Mouse (Mus musculus) heart, adult 11 months (tissue): ENCODE data around the gene 1500015O10Rik.

Experiments
- DNase-seq: peaks from one replicate; pipeline ENCODE4 v3.0.0; 2022

Gene 1500015O10Rik

GRCm38 (mm10) chr1:43730491-43730924, at the start of gene 1500015O10Rik:
TSS of gene 1500015O10Rik (plus strand) at chr1:43730602.
- DNase-seq, result peak; percentile 91

DNA sequence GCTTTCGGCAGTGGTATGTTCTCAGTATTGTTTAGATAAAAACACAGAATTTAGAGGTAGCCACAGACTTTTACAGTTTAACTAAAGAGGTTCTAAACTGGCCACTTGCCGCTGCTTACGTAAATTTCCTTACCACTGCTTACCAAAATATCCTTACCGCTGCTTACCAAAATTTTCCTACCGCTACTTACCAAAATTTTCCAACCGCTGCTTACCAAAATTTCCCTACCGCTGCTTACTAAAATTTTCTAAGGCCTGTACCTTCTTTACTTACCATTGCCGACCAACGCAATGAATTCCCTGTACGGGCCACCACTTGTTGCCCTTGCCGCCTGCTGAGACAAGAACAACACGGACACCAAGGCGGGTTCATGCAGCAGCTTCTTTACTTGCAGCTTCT, 40.4 kb upstream of the 1500015O10Rik start:
- peak; percentile 40 for DNase-seq

DNA sequence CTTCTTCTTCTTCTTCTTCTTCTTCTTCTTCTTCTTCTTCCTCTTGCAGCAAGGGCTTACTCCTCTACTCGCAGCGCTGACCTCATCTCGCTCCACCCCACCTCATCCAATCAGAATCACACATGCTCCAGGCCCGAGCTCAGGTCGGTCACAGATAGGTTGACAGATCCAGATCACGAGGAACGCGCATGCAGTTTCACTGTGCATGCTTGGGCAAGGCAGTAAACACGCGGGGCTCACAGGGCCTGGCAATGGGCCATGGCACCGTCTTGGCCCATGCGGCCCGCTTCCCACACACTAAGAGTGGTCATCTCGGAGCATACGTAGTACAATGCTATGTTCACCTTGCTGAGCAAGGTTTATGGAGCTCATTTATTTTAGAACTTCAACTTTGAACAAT, 39.9 kb upstream of the 1500015O10Rik start:
- DNase-seq, result peak; percentile 88

DNA sequence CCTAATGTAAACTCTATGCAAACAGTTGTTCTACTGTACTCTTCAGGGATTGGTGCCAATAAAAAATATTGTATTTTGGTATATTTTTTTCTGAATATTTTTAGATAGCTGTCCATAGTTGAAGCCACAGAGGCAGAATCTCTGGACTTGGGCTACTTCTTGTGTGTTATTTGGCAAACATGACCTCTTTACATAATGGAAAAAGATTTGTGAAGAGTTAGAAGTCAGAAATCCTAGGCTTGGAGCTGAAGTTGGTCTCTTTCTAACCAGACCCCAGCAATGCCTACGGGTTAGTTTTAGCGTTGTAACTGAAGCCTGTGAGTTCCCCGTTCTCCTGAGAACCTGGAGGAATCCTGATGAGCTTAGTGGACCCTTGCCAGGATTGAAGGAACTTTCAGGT, 36.3 kb upstream of the 1500015O10Rik start:
- peak; percentile 66 for DNase-seq

DNA sequence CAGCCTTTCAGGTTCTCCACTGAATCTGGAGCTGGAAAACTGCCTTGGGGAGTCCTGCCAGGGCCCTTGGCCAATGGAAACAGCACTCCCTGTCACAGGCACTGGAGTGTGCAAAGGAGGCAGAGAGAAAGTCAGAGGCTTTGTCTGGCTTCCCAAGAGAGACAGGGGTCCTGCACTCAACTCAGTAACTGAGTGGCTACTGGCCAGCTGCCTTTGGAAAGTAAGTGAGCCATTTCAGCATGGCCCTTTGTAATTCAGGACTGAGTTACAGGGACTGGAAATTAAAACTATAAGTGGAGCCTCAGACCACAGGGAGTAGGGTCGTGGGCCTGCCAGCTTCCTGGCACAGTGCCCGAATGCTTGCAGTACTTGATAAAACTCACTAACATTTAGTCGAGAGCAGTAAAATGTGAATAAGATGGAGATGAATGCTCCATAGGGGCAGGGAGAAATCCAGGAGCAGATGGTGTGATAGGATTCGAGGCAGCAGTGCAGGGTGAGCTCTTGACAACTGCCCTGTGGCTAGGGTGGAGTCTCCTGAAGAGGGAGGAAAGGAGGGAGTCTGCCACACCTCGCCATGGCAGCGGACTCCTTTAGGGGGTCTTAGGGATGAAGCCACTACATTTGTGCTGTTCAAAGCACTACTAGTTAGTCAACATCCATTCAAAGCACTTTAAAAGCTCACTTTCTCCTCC, 35.4 kb upstream of the 1500015O10Rik start:
- DNase-seq, result peak; percentile 99

- peak; percentile 96 for DNase-seq
Observed at GRCm38 (mm10) chr1:43698577-43699000, 31.8 kb upstream of the 1500015O10Rik start.

- peak; percentile 83 for DNase-seq
Observed at GRCm38 (mm10) chr1:43714841-43715240, 15.6 kb upstream of the 1500015O10Rik start.

DNA sequence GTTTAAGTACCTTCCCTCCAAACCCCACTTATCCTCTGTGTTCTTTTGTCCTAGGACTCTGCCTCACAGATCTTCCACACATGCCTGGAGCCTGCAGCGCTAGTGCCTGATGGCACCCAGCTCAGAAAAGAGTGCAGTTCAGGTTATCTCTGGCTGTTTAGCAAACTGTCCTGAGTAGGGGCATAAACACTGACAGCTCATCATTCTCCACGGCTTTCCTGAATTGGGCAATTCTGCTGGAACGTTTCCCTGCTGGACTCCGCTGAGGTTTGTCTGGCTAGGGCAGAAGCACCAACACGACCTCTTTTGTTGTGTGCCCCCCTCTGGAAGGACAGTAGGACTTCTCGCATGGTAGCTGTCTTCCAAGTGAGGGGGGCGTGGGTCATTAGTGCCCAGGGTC, 12.4 kb upstream of the 1500015O10Rik start:
- DNase-seq, result no peak

DNA sequence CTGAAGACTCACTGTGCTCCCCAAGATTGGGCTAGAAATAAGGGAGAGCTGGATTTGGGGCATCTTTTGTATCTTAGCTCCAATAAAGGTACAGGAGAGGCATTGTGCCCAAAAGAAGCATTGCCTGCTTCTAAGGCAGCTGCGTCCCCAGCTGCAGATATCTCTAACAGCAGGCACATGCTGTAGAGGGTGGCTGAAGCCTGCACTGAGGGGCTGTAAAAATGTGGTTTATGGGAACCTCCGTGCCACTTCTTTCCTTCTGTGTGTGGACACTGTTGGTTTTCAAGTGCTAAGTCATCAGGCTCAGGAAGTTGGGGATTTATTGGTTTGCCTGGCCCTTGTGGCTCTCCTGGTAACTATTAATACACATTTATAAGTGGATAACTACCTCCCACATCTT, 11.6 kb upstream of the 1500015O10Rik start:
- DNase-seq, result no peak

GRCm38 (mm10) chr1:43722459-43722858, 7.9 kb upstream of the 1500015O10Rik start:
- no peak for DNase-seq

DNA sequence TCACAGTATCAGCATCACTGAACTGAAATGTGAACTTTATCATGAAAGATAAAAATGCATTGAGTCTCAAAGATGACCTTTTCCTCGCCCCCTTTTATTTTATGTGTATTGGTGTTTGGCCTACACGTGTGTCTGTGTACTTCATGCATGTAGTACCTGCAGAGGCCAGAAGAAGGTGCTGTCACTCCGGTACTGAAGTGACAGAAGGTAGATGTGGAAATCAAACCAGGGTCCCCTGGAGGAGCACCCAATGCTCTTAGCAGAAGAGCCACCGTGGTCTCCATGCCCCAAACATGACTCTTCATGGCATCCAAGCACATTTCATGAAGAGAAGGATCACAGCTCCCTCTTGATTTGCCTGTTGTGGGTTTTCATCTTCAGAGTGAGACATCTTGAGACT, 1.7 kb downstream of the 1500015O10Rik start:
- peak; percentile 75 for DNase-seq

GRCm38 (mm10) chr1:43732657-43733056, 2.3 kb downstream of the 1500015O10Rik start:
- no peak for DNase-seq

- no peak for DNase-seq
Observed at GRCm38 (mm10) chr1:43737812-43738518, 7.6 kb downstream of the 1500015O10Rik start.

DNA sequence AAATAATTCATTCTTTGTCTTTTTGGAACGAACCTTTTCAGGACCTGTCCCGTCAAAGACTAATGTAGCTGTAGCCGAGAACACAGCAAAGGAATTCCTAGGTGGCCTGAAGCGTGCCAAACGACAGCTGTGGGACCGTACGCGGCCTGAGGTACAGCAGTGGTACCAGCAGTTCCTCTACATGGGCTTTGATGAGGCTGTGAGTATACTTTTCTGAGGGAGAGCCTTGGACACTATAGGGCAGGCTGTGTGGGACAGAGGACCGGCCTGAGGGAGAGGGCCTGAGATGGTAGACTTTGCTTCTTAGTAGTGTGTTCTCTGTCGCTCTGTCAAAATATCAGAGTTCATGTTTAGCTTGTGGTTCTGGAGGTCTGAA, 8.1 kb downstream of the 1500015O10Rik start:
- DNase-seq, result peak; percentile 61

DNA sequence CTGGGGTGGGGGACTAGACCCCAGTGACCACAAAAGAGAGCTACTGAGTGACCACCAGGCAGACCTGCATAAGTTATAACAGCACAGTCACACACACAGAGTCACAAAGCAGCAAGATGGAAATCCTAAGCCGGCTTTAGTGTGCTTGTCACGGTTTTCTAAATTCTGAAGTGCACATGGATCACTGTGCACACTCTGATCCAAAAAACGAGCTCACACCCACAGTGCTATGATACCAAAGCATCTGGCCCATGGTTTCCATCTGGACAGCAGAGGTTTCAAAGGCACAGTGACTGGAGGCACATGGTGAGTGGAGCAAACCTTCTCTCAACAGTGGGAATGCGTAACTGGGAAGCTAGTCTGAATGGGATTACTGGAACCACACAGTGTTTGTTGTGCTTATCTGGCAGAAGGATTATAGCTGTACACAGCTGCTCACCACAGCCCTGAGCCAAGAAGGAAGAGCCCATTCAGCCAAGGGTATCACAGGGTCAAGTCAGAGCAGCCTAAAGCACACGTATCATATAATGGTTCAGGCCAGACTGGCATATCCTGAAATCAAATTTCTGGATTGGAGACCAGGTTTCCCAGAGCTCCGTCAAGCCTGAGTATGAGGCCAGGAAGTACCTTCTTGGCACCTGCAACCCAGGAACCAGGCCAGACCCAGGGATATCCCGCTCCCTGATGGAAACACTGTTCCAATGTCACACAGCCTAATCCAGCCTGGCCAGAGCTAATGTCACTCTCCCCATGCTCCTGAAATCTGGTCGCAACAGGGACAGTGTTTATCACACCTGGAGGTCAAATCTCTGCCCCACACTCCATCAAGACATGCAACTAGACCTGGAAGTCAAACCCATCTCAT, 24.3 kb downstream of the 1500015O10Rik start:
- peak; percentile 94 for DNase-seq

GRCm38 (mm10) chr1:43760085-43760484, 29.7 kb downstream of the 1500015O10Rik start:
- no peak for DNase-seq

- DNase-seq, result peak; percentile 73
Observed at GRCm38 (mm10) chr1:43764481-43764880, 34.1 kb downstream of the 1500015O10Rik start.

GRCm38 (mm10) chr1:43766328-43766727, 35.9 kb downstream of the 1500015O10Rik start:
- DNase-seq, result no peak

GRCm38 (mm10) chr1:43768385-43768990, 38.1 kb downstream of the 1500015O10Rik start:
- DNase-seq, result peak; percentile 61

DNA sequence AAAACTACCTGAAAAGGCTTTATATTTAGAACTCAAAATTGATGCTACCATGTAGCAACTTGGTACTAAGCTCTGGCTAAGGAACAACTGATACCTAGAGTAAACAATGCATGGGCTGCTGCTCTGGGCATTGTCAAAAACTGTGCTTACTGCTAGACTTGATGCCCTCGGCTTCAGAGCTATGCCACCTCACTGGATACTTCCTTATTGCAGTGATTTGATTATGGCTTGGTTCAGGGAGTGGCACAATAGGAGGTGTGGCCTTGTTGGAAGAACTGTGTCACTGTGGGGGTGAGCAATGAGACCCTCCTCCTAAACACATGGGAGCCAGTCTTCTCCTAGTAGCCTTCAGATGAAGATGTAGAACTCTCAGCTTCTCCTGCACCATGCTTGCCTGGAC, 38.9 kb downstream of the 1500015O10Rik start:
- peak; percentile 73 for DNase-seq

- peak; percentile 84 for DNase-seq
Observed at GRCm38 (mm10) chr1:43770032-43770431, 39.6 kb downstream of the 1500015O10Rik start.

DNA sequence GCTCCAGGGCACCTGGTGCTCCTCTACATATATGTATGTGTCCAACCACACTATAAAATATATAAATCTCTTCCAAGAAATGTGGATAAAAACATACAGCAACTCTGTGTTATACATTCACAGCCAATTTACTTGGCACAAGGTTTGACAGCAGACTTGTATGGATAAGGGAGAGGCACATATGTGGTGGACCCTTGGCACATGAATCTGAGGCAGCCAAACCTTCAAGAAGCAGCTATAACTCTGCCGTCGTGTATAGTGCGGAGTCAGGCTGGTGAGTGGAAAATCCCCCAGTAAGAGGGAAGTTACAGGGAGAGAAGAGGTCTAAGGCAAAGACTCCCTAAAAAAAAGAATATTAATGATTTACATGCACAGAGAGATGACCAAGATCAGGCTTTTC, 42.3 kb downstream of the 1500015O10Rik start:
- no peak for DNase-seq

DNA sequence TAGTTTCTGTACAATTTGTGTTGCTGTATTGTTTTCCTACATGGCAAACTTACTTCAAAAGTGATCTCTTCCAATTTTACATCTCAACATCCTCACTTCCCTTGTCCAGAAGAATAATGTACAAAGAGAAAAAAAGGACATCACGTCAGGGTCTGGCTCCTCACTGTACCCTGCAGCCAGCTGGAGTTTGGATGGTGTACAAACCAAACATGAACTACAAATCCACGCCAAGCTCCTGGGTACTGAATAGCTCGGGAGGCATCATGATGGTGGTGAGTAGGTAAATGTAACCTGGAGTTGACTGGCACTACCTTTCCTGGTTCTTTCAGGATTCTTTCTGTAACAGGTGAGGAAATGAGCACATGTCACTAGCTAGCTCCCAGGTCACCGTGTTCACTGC, 43.7 kb downstream of the 1500015O10Rik start:
- peak; percentile 55 for DNase-seq
